Mouse (Mus musculus) frontal cortex, postnatal 10 days (tissue): ENCODE measurements at regions not wholly inside any gene's neighbourhood (a gene's known extent, or its start where the extent isn't known, plus 50 kb on each side); places are given as distances from the start of the nearest gene placed in this dataset.

Source experiments
- DNase-seq, 2 experiments: peaks; one replicate each; pipeline ENCODE4 v3.0.0; 2022; ENCODE audit warnings: low spot score in 2 of 2, mixed read lengths in 1 of 2

GRCm38 (mm10) chr14:13146959-13147535 lies 137.5 kb upstream of the Synpr start:
- no peak for DNase-seq

GRCm38 (mm10) chr14:13149617-13150016 lies 135.0 kb upstream of the Synpr start:
- DNase-seq: no peak

- DNase-seq: no peak
Measured at GRCm38 (mm10) chr14:13151672-13152071, 132.9 kb upstream of the Synpr start.

- no peak for DNase-seq
Measured at GRCm38 (mm10) chr14:13176149-13176548, 108.4 kb upstream of the Synpr start.

- DNase-seq: no peak
Measured at GRCm38 (mm10) chr14:13177906-13178305, 106.7 kb upstream of the Synpr start.

- no peak for DNase-seq
Measured at GRCm38 (mm10) chr14:13190801-13191200, 93.8 kb upstream of the Synpr start.

GRCm38 (mm10) chr14:13192746-13193145 lies 91.8 kb upstream of the Synpr start:
- no peak for DNase-seq

GRCm38 (mm10) chr14:13197330-13197892 lies 87.2 kb upstream of the Synpr start:
- DNase-seq: no peak

GRCm38 (mm10) chr14:13198491-13198890 lies 86.1 kb upstream of the Synpr start:
- DNase-seq: peak in 1 of 2 experiments; percentile 18

GRCm38 (mm10) chr14:13212658-13213057 lies 71.9 kb upstream of the Synpr start:
- DNase-seq: no peak
